Mouse (Mus musculus): ENCODE results near the gene Nav1.

Nav1 gene

DNA sequence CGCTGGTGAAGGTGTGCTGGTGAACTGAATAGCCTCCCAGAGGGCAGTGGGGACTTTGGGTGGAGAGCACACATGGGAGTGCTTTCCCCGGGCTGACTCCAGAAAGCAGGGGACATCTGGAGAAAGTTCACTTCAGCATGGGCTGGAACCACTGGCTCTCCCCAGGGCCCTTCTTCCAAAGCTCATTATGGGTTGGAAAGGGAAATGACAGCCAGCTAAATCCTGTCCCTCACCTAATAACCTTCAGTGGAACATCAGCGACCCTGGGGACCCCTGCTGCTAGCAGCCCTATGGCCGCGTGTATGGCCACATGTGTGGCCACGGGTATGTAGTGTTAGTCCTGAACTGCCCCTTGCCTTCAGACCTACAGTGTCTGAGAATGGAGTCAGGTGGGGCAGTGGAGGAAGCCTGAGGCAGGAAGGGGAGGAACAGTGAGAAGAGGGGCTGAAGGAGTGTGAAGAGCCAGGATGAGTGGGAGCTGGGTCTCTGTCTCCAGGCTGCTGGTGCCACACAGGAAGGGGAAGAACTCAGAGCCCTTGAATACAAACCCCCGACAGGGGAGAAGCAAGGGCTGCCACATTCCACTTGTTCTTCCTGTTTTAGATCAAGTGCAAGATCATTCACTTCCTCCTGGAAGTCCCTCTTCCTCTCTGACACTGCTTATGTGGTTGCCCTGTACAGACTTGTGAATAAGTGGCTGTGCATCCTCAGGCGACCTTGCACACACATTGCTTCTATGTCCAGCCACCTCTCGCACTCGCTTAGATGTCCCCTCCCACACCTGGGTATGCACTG lies 90.4 kb downstream of the Nav1 start:
- no peak for DNase-seq (ENCODE audit: low spot score in 2 of 2)

DNA sequence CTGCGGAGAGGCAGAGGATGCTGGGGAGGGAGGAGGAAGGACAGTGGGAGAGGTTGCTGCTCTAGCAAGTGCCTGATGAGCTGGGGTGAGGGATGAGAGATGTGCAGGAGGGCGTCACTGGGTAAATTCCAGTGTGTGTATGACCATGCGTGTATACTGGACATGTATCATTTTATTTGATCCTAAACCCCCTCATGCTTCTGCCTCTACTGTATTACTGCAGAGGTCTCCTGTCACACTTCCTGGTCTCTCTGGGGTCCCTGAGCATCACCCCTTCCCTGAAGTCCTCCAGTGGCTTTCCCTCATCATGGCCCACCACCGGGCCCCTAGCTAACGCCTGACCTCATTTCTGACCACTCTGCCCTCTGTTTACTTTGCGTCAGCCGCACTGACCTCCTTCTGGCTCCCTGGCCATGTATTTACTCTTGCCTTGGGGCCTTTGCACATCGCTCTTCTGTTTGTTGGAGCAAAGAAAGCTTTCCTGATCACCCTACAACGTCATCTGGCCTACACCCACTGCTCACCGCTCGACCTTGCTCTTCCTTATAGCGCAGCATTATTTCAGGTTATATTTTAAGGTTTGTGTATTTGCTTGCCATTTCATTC lies 91.4 kb downstream of the Nav1 start:
- no peak for DNase-seq (ENCODE audit: low spot score in 2 of 2)

DNA sequence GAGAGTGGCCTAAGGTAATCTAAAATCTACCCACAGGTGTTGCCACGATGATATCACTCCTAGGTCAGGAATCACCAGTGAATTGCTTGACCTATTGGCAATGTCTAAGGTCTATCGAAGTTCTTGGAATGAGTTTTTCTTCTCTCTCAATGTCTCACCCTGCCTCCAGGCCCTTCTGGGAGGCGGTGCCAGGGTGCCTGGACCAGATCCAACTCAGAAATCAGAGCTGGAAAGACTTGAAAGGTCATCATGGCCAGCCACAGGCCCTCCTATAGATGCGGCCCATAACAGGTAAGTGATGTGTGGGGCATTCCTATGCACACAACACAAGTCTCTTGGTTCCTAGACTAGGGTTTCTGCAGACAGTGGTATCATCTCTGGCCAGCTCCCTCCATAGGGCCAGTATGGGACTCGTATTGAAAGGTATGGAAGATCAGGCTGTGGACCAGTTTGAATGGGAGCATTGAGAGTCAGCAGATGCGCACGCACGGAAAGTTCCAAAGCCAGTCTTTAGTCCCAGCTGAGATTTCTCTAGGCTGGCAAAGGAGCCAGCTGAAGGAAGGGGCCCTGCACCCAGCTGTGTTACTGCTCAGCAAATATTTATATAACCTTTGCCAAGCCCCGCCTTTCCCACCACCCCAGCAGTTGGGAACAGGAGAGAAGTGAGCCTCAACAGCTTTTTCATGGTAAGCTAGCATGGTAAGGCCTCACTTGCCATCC lies 92.0 kb downstream of the Nav1 start:
- no peak for DNase-seq (ENCODE audit: low spot score in 2 of 2)

GRCm38 (mm10) chr1:135514046-135514445 lies 93.0 kb downstream of the Nav1 start:
- no peak for DNase-seq (ENCODE audit: low spot score in 2 of 2)

- DNase-seq (ENCODE audit: low spot score in 2 of 2): no peak
Observed at GRCm38 (mm10) chr1:135513464-135513863, 93.6 kb downstream of the Nav1 start.

DNA sequence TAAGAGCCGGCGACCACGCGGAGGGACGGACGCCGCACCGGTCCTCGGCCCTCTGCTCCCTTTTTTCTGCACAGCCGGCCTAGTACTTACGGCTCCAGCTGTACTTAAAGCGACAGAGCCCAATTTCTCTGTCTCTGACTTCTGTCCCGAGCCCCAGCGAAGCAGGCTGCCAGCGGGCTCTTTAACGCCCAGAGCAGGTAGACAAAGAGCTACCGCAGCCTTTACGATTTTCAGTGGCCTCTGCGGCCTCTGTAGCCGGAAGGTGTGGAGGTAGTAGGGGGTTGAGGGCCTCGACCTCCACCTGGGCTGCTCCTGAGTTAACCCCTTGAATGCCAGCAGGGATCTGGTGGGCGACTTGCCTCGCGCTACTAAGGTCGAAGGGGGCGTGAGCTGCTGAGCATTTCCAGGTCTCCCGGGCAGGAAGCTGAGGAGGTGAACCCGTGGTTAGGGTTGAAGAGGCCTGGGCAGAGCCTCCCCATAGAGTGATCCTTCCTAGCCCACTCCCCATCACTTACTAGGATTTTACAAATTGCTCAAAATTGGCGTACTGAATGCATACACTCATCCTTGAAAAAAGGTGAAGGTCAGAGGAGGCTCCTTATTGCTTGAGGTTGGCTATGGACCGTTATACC lies 96.6 kb downstream of the Nav1 start:
- no peak for DNase-seq (ENCODE audit: low spot score in 2 of 2)

DNA sequence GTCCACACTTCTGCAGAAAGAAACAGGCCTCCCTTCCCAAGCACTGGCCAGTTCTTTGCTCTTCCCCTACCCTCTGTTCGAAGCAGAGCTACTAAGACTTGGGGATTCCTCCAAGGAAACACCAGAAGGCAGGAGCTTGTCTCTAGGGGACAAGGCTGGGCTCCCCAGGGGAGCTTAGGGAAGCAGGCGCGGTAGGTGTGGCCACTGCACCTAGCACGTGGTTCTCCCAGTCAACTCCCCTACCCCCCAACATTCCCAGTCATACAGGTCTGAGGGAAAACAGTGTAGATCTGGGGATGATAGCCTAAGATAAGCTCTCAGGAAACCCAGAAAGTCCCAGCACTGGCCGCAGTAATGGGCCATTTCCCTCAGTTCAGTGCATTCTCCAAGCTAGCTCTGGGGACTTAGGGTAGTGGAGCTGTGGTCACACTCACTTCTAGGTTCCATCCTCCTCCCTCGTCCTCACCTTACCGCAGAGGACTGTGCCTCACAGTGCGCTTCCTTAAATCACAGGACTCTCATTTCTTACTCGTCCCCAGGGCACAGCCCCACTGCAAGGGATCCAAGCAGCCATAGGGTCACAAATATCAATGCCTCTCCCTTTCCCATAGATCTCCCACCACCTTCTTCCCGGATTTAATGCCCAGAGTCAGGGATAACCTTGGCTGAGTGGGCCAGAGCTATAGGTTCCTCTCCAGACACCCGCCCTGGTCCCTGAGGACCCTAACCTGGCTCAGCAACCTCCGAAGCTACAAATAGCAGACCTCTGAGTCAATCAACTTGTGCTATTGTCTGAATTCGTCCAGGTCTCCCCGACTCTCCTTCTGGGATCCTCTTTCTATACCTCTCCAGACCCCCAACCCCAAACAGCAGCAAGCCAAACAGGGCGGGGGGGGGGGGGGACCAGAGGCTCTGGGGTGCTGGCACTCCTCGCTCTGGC lies 97.7 kb downstream of the Nav1 start:
- no peak for DNase-seq (ENCODE audit: low spot score in 2 of 2)

GRCm38 (mm10) chr1:135508349-135508634 lies 98.8 kb downstream of the Nav1 start:
- DNase-seq (ENCODE audit: low spot score in 2 of 2): no peak

DNA sequence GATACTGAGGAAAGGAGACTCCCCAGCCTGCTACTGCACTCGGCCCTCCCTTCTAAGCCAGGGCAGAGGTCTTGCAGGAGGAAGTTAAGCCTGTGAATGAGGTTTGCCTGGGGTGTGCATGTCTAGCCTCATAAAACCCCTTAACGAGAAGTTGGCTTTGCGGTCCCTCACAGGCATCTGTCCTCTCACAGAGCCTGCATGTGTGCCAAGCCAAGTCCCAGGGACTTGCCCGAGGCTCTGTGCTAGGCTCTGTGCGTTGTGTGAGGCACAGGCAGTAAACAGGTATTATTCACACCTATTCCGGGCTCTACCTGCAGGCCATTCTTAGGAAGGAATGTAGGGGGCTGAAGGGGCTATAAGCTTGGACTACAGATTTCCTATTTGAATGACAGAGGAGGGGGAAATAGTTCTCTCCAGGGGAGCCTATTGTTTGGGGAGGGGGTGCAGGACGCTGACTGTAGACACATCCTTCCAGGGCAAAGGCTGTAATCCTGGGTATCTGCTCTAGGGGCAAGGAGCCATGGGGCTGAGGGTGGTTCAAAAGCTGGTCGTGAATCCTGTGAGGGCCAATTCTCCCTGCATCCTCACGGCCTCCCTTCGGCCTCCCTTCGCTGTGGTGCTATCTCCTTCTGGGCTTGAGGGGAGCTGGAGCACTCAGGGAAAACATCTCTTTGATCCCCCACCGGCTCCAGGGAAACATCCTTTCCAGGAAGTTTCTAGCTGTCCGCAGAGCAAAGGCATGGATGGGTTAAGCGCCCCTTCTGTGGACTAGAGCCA lies 99.3 kb downstream of the Nav1 start:
- DNase-seq (ENCODE audit: low spot score in 2 of 2): no peak

- no peak for DNase-seq (ENCODE audit: low spot score in 2 of 2)
Observed at GRCm38 (mm10) chr1:135505499-135505898, 101.6 kb downstream of the Nav1 start.

GRCm38 (mm10) chr1:135503436-135503835 lies 103.7 kb downstream of the Nav1 start:
- DNase-seq (ENCODE audit: low spot score in 2 of 2): no peak

- no peak for DNase-seq (ENCODE audit: low spot score in 2 of 2)
Observed at GRCm38 (mm10) chr1:135502750-135503149, 104.3 kb downstream of the Nav1 start.

DNA sequence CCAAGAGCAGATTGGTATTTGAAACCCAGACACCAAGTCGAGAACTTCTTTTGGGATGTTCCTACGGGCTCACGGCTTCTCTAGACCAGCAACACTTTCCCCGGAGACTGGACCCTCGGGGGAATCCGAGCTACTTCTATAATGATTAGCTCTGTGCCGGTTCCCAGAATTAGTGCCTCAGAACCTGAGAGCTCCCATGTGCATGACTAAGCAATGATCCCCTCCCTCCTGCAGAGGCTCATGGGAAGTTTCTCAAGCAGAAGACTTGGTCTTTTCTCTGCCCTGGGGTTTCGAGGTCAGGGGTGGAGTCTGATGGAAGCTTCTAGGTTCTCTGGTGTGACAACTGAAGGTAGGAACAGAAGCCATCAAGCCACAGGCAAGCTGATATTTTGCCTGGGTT lies 105.0 kb downstream of the Nav1 start:
- no peak for DNase-seq (ENCODE audit: low spot score in 2 of 2)

- DNase-seq (ENCODE audit: low spot score in 2 of 2): no peak
Observed at GRCm38 (mm10) chr1:135498455-135499358, 108.4 kb downstream of the Nav1 start.

DNA sequence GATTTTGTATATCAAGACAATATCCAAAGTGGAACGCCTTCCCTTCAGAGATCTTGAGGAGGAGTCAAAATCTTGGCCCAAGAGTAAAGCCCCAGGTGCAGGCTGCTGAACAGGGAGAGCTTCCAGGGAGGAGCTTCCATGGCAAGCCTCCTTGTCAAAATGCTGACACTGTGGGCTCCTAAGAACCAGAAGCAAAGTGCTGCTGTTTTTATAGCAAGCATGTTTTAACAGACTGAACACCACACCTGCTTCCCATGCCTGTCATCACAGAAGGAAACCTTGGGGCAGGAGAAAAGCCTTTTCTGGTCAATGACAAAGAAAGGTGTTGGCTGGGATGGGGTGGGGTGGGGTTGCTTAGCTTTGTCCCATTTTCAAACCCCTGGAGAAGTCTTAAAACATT lies 112.0 kb downstream of the Nav1 start:
- no peak for DNase-seq (ENCODE audit: low spot score in 2 of 2)

DNA sequence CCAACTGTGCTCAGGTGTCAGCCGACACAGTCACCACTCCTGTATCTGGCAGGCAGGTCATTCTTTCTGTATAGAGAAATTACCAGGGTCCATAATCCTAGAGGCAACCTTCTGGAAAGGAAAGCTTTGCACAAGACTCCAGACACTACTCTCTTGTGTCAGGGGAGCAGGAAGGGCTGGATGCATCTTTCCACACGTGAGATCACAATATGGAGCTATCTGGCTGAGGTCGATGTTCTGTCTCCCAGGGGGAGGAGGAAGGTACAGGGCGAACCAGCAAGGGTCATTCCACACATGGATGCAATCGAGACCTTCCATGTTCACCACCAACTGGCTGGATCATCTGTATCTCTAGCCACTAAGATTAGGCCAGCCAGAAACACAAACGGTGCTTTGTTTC lies 113.2 kb downstream of the Nav1 start:
- no peak for DNase-seq (ENCODE audit: low spot score in 2 of 2)

GRCm38 (mm10) chr1:135492406-135492805 lies 114.7 kb downstream of the Nav1 start:
- no peak for DNase-seq (ENCODE audit: low spot score in 2 of 2)

- no peak for DNase-seq (ENCODE audit: low spot score in 2 of 2)
Observed at GRCm38 (mm10) chr1:135490931-135491666, 116.0 kb downstream of the Nav1 start.

GRCm38 (mm10) chr1:135488879-135489278 lies 118.2 kb downstream of the Nav1 start:
- DNase-seq (ENCODE audit: low spot score in 2 of 2): no peak
